Mouse (Mus musculus) liver, adult 2 months (tissue): ENCODE measurements around the gene Map1s.

ENCODE experiments used
- CTCF ChIP-seq: fragments of 200-500 bp; IDR thresholded peaks from 2 replicates; pipeline ENCODE4 v1.5.1; 2011; ENCODE audit warnings: low read depth, low read length, control low read depth
- POLR2A ChIP-seq: fragments of 200-500 bp; IDR thresholded peaks from 2 replicates; pipeline ENCODE4 v1.6.1; 2011; ENCODE audit warnings: low read length, control low read depth; ENCODE audit not compliant: insufficient read depth; ENCODE audit errors: extremely low read depth

GRCm38 (mm10) chr8:70905463-70905830, 285 bp upstream of the Map1s start:
- TF ChIP-seq CTCF = no peak
- TF ChIP-seq POLR2A = no peak
